Mouse (Mus musculus) left cerebral cortex, postnatal 14 days (tissue): ENCODE data around the gene Pkm. TPM values are rescaled to one million over a fixed set of nuclear protein-coding genes. Genes with fewer than 3 reads are reported as not detected.
A peak's percentile ranks its signal among the peaks of the same experiment; 100 is the strongest.

ENCODE experiments used
- DNase-seq, 2 experiments: peaks; one replicate each; pipeline ENCODE4 v3.0.0; 2021 to 2022; ENCODE audit warnings: low spot score in 2 of 2, mixed read lengths in 1 of 2
- intact Hi-C: fragments of 180-260 bp; cut with DNase I; formaldehyde crosslinking; loops from one replicate; pipeline ENCODE4 v1.15.1; 2025
- long read RNA-seq, 2 experiments: library from polyadenylated mRNA; stranded (forward); transcript quantifications; one replicate each; pipeline ENCODE4 v2.0.0; 2021
- total RNA-seq, 2 experiments: library from RNA; stranded (reverse); gene quantifications; 2 replicates each; pipeline ENCODE4 v1.2.3; 2021

Gene Pkm
- total RNA-seq: 100 to 1,000 TPM; 876 TPM
- long read RNA-seq, experiment 1, transcript Pkm-202 (11 exons, 2,041 nt): major isoform, 1,195 of 1,426 reads
- long read RNA-seq, experiment 1, transcript Pkm-201 (11 exons, 2,432 nt): minor isoform, 169 of 1,426 reads
- long read RNA-seq, experiment 1, partial matches to known transcripts: 21 of 1,426 reads
- long read RNA-seq, experiment 1, other reads (novel, unspliced or antisense): 41 of 1,426 reads
- long read RNA-seq, experiment 2, transcript Pkm-201 (11 exons, 2,432 nt): minor isoform, 181 of 1,289 reads
- long read RNA-seq, experiment 2, transcript Pkm-202 (11 exons, 2,041 nt): major isoform, 976 of 1,289 reads
- long read RNA-seq, experiment 2, partial matches to known transcripts: 100 of 1,289 reads
- long read RNA-seq, experiment 2, other reads (novel, unspliced or antisense): 32 of 1,289 reads

DNA sequence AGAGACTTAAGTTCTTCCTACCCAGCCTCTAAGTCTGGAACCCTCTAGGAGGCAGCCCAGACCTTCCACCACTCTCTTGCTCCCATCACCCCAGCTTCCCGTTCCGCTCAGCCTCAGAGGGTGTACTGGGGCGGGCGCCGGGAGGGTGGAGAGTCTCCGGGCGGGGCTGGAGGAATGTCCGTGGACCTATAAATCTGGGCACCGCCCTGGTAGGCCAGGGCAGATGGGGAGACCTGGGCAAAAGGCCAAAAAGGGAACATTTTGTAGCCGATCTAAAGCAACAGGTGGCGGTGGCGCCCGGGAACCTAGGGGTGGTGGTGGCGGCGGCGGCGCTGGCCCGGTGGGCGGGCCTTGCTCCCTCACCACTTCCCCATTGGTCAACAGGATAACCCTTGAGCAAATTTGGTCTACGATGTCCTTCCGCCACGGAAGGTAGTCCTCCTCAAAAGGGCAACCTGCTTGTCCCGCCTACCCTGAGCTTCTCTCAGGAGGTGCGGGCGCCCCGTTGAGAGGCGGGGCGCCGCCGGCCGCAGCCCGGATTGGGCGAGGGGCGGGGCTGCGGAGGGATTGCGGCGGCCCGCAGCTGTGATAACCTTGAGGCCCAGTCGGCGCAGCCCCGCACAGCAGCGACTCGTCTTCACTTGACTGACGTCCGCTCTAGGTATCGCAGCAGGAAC, at the start of gene Pkm:
Gene Pkm, plus strand, starts transcription at position 411 of the 677 bp plus-strand sequence.
- peak; percentile 97 to 98 for DNase-seq
- intact Hi-C loops: loop anchor here (2.0 kb wide), 1 partner anchor 39 kb away; the partner anchor contains the start of gene Parp6

DNA sequence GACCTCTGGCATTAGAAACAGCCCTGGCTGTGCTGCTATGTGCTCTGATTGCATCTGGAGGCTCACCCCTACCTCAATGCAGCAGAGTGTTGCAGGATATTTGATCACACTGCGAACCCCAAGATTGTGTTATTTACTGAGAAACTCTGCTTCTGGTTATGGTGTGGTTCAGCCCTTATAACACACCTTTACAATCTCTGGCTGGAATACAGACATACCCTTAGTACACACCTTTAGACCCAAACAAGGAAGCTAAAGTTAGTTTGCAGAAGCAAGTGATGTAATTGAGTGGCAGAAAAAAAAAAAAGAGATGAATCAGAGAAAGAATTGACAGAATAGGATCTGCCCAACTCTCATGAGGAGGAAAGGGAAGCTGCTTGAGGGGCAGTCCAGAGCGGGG, 45.2 kb upstream of the Pkm start:
- intact Hi-C loops: no loop called here
- no peak for DNase-seq

DNA sequence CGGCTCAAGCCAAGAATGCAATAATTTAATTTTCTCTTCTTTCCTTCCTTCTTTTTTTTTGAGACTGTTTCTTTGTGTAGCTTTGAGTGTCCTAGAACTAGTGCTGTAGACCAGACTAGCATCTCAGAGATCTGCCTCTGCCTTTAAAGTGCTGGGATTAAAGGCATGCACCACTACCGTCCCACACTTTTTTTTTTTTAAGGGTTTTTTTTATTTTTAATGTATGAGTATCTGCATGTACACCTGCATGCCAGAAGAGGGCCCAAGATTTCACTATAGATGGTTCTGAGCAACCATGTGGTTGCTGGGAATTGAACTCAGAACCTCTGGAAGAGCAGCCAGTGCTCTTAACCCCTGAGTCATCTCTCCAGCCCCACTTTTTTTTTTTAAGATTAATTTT, 40.4 kb upstream of the Pkm start:
- intact Hi-C loops: loop anchor here (2.0 kb wide), 1 partner anchor 41 kb away; the partner anchor contains the start of gene Pkm
- no peak for DNase-seq

DNA sequence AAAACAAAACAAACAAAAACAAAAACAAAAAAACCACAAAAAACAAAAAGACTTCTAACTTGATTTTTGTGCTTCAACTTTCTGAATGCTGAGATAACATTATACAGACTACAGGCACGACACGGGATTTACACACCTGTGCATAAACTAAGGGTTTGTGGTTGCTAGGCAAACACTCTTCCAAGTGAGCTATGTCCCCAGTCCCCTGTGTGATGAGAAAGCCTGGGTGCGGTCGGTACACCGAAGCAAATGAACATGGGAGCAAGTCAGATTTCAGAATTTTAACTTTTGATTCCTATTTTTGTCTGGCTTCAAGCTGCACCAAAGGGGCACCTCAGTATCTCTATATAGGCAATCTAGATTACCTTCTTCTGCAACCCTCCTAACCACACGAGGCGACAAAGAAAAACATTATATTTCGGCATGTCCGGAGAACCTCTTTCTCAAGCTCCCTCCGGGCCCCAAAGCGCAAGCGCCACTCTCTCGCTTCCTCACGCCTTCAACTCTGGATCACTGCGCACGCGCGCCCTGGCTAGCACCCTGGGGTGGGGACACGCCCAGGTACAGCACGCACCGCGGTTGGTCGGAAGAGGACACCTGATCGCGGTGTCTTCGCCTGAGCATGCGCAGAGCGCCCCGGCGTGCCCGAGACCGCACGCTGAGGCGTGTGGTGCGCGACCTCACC, 39.4 kb upstream of the Pkm start, which contains the start of gene Parp6:
Gene Parp6, plus strand, starts transcription at position 663 of the 685 bp plus-strand sequence.
- intact Hi-C loops: loop anchor here (2.0 kb wide), 1 partner anchor 40 kb away; the partner anchor contains the start of gene Pkm
- peak; percentile 99 to 100 for DNase-seq

DNA sequence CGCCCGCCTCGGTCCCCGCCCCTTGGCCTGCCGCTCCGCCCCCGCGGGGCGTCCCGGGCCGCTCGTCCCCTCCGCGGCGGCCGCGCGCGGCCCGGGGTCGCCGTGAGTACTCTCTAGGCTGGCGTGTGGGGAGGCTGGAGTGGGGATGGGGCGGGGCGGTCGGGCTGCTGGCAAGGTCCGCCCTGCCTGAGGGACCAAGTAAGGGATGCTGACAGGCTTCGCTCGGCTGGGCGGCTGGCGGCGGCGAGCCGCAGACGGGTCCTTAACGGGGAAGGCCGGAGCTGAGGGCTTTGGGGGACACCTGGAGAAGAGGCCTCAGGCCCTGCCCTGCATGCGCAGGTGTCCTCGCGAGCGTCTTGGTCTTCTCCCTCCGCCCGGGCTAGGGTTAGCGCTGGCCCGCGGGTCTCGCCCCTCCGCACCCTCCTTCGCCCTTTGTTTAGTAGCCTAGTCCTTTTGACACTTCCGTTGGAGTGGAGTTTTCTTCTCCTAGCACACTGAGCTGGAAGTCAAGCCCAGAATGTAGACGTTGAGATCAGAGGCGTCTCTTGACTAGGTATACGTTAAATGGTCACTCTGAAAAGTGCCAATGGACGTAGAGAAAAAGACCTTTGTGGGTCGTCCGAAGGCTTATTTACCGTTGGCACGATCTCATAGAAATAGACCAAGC, 38.7 kb upstream of the Pkm start:
- DNase-seq: no peak
- intact Hi-C loops: loop anchor here (2.0 kb wide), 1 partner anchor 39 kb away; the partner anchor contains the start of gene Pkm

DNA sequence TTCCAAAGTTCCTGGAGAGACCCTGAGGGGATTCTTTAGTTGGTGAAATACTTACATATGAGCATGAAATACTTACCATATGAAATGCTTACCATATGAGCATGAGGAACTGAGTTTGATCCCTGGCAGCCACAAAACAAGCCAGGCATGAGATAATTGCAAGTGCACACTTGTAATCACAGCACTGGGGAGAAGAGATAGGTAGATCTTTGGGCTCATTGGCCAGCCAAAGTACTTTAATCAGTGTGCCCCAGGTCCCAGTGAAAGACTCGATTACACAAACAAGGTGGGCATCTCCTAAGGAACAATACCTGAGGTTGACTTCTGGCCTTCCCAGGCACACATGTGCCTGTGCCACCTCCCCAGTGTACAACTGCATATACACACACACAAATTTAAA, 17.8 kb upstream of the Pkm start:
- DNase-seq: no peak
- intact Hi-C loops: no loop called here

DNA sequence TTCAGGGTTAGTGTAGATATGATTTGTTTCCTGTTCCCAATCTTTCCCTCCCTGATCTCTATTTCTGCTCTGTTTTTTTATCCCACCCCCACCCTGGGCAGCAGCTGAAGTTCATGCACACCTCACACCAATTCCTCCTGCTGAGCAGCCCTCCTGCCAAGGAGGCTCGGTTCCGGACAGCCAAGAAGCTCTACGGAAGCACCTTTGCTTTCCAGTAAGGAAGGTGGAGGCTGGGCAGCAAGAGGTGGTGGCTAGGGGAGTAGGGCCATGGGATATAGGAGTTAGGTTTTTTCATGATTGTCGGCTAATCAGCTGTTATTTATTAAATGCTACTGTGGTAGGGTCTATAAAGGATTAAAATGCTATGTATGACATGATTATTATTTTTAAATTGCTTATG, 16.2 kb upstream of the Pkm start:
- no peak for DNase-seq
- intact Hi-C loops: loop anchor here (10.0 kb wide), 1 partner anchor 225 kb away; no protein-coding TSS in a partner anchor

DNA sequence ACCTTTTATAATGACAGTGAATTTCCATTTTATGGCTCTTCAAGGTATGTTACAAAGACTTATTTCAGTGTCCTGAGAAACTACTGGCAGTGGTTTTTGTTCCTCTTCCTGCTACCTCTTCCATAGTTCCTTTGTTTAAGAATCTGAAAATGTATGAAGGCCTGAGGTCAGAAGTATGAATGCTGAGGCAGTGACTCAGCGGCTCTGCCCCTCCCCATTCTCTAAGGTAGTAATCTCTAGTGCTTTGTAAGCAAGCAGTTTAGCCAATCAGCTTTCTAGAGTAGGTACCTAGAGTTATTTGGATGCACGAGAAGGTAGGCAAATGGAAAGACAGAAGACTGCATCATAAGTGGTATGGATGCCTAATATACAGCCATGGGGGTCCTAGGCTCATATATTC, 14.8 kb upstream of the Pkm start:
- no peak for DNase-seq
- intact Hi-C loops: loop anchor here (10.0 kb wide), 1 partner anchor 223 kb away; no protein-coding TSS in a partner anchor

DNA sequence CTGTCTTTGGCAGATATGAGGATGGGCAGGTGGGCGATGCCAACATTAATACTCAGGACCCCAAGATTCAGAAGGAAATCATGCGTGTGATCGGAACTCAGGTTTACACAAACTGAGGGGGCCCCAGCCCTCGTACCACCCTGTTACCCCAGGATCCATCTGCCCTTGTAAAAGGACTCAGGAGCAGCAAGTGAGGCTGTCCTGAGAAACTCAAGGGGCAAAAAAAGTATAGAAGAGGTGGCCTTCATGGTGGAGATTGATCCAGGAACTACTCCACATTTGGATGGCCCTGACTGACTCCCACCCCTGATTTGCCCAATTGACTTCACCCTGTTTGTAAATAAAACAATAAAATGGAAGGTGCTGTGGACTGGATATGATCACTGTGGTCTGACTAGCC, 6.3 kb upstream of the Pkm start:
- no peak for DNase-seq
- intact Hi-C loops: loop anchor here (10.0 kb wide), 1 partner anchor 215 kb away; no protein-coding TSS in a partner anchor

DNA sequence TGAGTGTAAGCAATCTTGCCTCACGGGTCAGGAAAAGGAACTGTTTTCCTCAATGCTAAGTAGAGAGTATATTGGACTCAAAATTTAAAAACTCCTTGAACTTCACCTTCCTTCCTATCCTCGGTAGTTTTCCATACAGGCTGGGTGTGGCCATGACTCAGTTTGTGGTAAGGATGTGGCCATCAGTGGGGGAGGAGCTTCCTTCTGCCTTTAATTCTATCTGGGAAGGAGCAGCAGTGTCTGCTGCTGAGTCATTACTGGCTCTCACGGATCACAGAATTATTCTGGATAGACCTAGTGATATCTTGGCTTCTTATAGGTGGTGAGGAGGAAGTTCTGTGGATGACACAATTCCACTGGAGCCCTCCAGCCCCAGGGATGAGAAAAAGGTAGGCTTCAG, 2.8 kb upstream of the Pkm start:
- intact Hi-C loops: no loop called here
- peak in 1 of 2 experiments; percentile 67 for DNase-seq

DNA sequence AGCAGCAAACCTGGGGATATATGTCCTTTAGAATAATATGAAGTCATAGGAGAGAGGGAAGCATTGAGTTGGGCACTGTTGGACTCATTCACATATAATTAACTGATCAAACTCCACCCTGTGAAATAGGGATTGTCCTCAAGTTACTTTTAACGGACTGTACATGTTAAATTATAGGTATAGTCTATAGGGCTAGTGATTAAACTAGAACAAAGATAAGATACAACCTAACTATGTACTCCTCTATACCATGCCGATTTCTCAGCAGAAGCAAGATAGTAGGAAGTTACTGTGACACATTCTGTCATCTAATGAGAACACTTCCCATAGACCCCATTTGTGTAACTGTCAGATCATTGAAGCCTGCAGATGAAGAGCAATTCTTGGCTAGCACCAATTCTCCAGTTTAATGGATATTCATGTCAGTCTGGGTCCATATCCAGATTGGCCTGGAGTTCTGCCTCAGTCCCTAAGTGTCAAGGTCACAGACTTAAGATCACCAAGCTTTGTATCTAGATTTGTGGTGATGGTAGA, 1.7 kb upstream of the Pkm start:
- DNase-seq: no peak
- intact Hi-C loops: no loop called here

DNA sequence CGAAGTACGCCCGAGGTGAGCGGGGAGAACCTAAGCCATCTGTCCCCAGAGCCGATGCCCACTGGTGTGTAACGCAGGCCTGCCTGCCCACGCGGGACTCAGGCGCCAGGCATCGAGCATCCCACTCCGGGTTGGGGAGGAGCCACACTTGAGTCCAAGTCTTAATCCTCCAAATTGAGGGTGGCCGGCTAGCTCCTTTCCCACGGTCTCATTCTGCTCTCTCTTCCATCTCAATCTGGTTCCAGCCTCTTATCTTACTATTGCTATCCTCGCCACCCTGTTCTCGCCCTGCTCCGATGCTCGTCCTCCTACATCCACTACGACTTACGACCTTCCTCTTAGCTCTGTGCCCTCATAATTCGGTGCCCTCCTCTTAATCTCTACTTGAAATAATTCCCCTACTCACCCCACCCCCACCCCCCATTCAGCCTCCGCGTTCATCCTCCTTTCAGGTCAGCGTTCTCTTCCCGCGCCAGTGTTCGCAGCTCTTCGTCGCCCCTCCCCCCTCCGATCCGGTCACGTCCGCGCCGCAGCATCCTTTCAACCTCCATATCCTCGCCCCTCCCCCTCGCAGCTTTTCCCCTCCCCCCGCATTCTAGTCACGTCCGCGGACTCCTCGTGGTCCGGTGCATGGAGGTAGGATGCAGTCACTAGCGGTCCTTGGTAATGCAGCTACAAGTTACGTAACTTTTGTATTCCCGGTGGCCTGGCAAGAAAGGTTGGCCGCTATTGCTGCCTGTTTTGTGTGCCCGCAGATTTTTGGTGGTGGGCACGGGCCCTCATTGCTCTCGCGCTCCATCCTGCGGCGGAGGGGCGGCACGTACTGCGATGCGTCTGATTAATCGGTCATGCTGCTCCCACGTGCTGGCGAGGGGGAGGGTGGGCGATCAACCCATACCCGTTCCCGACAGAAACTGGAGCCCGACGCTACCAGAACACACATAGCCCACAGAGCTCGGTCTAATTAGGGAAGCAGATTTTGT, 758 bp downstream of the Pkm start:
- DNase-seq: peak; percentile 86 to 93
- intact Hi-C loops: loop anchor here (2.0 kb wide), 1 partner anchor 40 kb away; the partner anchor contains the start of gene Parp6

DNA sequence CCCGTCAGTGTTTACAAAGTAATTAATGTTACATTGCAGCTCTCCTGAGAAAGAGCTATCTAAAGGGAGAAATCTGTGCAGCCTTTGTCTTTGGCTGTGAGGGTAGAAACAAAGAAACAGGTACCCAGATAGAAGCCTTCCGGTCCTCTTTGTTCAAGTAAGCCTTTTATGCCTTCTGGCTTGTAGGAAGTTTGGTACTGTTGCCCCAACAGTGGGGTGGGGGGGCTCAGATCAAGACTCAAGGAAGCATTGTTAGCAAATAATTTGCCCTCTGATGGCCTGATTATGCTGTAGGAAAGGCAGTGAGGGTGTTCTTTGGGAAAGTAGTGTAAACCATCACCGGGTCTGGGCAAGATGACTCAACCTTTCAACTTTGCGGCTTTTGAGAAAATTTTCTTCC, 2.0 kb downstream of the Pkm start:
- intact Hi-C loops: no loop called here
- DNase-seq: no peak

DNA sequence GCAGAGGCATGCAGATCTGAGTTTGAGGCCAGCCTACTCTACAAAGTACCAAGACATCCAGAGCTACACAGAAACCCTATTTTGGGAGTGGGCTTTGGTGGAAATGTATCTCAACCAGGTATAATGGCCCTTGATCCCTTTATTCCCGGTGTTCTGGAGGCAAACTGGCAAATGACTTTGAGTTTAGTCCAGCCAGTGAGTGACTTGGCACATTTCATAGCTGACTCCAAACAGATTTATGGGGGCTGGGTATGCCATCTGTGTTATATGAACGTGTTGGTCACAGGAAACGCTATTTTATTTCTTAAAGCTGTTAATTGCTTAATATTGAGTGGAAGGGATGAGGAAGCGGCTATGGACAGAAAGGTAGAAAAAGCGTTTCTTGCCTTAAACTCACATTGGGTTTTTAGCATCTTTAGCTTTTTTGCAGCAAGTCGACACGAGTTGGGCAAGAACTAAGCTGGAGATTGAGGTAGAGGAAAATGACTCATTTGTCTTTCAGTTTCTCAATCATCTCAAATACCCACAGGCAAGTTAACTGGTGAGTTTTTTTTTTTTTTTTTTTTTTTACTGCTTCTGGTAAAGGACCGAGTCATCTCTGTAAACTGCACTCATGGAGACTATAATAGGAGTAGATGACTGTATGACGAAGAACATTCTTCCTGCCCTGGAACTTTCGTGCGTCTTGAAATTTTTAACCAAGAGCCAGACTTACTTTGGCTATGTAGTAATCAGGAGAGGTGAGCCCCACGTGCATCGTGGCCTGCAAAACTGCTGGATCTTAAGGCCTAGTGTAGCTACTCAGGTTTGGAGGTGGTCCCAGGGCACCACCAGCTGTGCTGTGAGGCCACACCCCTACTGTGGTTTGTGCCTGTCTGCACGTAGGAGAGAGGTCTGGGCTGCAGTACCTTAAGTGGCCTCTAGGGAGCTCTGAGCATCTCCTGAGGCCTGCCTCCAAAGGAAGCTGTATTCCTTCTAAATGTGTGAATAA, 3.2 kb downstream of the Pkm start:
- intact Hi-C loops: no loop called here
- peak; percentile 87 to 94 for DNase-seq

DNA sequence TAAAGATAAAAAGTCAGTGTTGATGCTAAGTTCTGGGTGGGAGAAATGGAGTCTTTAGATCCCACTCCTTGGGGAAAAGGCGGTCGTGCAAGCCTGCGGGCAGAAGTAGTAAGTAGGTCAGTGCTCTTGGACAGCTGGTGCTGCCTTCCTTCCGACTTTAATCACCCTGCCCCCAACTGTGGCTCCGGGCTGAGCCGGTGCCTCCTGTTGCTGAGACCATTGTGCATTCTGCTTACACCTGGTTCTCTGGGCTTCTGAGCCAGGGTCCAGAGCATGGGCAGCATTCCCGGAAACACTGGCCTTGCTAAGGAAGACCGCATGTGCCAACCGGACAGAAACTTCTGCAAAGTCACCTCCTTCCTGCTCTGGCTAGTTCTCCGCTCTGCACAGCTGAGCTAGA, 4.3 kb downstream of the Pkm start:
- intact Hi-C loops: no loop called here
- DNase-seq: no peak

DNA sequence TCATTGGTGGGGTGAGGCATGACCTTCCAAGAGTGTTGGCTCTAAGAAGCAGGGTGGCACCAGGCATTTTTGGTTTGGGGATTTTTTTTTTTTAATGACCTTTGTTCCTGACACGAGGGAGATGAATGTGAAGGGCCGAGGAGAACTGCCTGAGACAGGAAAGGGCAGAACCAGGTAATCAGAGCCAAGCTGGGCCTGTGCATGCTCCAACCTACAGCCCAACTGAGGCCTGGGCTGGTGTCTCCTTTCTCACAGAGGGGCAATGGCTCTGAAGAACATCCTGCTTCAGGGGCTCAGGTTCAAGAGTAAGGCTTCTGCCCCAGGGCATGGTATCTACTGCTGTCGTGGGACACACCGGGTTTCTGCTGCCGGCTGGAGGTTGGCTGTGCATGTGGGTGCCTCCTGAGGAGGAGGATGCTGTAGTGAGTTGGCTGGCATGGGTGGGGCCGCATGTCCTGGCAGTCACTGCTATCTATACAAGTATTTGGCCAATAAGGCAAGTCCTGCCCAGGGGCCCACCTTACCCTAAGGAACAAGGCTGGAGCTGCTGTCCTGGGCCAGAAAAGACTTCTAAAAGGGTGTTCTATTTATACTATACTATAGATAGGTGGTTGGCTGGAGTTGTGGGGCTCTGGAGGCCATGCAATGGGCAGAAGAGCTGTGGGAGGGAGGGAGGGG, 5.3 kb downstream of the Pkm start:
- DNase-seq: no peak
- intact Hi-C loops: no loop called here
